Mouse (Mus musculus): Measurements from ENCODE around the gene Sox10. TPM values are rescaled to one million over a fixed set of nuclear protein-coding genes. Genes with fewer than 3 reads are reported as not detected.

The Sox10 gene
- polyA plus RNA-seq (2015; fragmentation: Nextera tagmentation; extraction: Ambion mirVana), result 1.7 and 1.9 TPM in 2 replicates

DNA sequence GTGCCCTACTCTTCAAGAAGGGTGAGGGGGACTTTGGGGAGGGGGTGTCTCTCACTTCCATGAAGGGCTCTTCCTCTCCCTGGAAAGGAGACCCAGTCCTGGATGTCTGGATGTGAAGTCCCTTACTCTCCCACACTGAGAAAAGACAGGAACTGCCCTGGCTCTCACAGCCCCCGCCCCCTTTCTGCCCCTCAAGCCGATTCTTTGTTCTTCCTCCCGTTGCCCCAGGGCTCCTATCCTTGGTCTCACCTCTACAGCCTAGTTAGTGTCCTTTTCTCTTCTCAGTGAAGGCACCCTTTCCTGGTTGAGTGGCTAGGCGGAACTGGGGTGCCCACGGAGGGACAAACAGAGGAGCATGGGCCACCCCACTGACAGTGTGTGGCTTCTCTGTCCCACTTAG lies at the start of gene Sox10:
TSS of gene Sox10 (minus strand) at position 101 of the 400 bp plus-strand sequence.
- ATAC-seq (replicated peaks), result no peak
- H3K9me3 ChIP-seq, result no peaks in the 10 kb centered on the region
- H3K9ac ChIP-seq (replicated peaks), result no peak within 1 kb of the TSS
- no peak within 1 kb of the TSS for H3K27ac ChIP-seq (replicated peaks)
- H3K4me1 ChIP-seq, result no peaks in the 10 kb centered on the region
- no peak within 1 kb of the TSS for H3K4me2 ChIP-seq (replicated peaks)
- H3K36me3 ChIP-seq, result no peaks in the 10 kb centered on the region
- WGBS, result 50% methylated on average over 5 of the region's 5 CpGs
- no peak within 1 kb of the TSS for H3K4me3 ChIP-seq
- peaks cover 43% of the 10 kb centered on the region for H3K27me3 ChIP-seq

- ATAC-seq (replicated peaks), result no peak
- Histone ChIP-seq H3K4me1 (no peaks in the 10 kb centered on the region), H3K9me3 (no peaks in the 10 kb centered on the region), H3K27ac (replicated peaks) (no peak overlapping the region), H3K4me2 (replicated peaks) (no peak overlapping the region), H3K9ac (replicated peaks) (no peak overlapping the region), H3K4me3 (no peak overlapping the region), H3K36me3 (no peaks in the 10 kb centered on the region), H3K27me3 (no peaks in the 10 kb centered on the region)
- 80% methylated on average over 6 of the region's 6 CpGs for WGBS
Observed at GRCm38 (mm10) chr15:79213591-79213990, 48.6 kb upstream of the Sox10 start.

GRCm38 (mm10) chr15:79212750-79213446 lies 47.9 kb upstream of the Sox10 start:
- H3K4me3 ChIP-seq, result no peak overlapping the region

DNA sequence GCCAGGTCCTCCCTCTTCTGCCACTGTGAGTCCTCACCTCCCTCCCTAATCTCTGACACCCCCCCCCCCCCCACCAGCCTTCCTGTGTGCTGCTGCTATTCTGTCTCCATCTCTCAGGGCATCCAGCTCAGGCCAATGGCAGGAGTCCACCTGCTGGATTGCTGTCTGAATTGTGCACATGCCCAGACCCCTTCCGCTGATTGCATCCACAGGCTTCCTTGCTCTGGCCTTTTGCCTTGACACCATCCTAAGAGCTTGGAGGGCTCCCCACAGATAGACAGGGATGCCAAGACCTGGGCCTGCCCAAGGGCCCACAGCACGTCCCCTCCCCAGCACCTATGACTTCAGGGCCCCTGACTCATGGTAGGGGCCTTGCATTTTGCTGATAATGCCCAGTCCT lies 45.3 kb upstream of the Sox10 start:
- H3K9me3 ChIP-seq, result no peaks in the 10 kb centered on the region
- no peak overlapping the region for H3K4me2 ChIP-seq (replicated peaks)
- H3K4me3 ChIP-seq, result no peak overlapping the region
- H3K9ac ChIP-seq (replicated peaks), result no peak overlapping the region
- H3K4me1 ChIP-seq, result no peaks in the 10 kb centered on the region
- no peak for ATAC-seq (replicated peaks)
- H3K27me3 ChIP-seq, result no peaks in the 10 kb centered on the region
- 80% methylated on average over 2 of the region's 2 CpGs for WGBS
- no peak overlapping the region for H3K27ac ChIP-seq (replicated peaks)
- no peaks in the 10 kb centered on the region for H3K36me3 ChIP-seq

More at GRCm38 (mm10) chr15:79212750-79213446, 47.9 kb upstream of the Sox10 start:
- Histone ChIP-seq H3K9me3 (no peaks in the 10 kb centered on the region), H3K27ac (replicated peaks) (no peak overlapping the region), H3K36me3 (no peaks in the 10 kb centered on the region), H3K9ac (replicated peaks) (no peak overlapping the region), H3K4me2 (replicated peaks) (no peak overlapping the region), H3K4me1 (no peaks in the 10 kb centered on the region), H3K27me3 (no peaks in the 10 kb centered on the region)
- ATAC-seq (replicated peaks), result no peak
- WGBS, result 83% methylated on average over 26 of the region's 26 CpGs

DNA sequence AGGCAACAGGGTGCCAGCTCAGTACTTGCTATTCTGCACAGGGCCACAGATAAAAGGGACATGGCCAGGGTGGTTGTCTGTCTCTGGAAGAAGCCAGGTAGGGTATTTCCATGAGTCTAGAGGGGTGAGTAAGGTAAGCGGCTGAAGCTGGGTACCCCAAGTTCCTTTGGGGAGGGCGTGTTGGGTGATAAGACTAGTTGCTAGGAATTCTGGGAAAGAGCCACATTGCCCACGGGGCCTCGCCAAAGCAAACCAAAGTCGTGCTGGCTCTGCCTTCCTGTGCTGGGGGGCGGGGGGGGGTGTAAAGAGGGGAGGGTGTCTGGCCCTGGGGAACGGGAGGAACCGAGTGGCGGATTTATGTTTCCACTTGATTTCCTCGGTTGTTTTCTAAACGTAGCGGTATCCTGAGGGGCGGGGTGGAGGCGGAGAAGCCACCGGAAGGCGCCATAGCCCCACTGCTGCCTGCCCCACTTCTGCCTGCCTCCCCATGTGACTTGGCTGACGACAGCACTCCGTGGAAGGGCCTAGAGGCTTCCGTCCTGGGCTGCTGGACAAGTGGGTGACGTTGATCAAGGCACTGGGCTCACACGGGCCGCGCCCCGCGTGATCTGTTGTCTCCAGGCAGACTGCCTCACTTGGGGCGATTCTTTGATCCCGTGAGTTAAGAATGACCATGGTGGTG lies 43.9 kb upstream of the Sox10 start:
- 79% methylated on average over 27 of the region's 27 CpGs for WGBS
- no peaks in the 10 kb centered on the region for H3K36me3 ChIP-seq
- no peaks in the 10 kb centered on the region for H3K9me3 ChIP-seq
- H3K9ac ChIP-seq (replicated peaks), result no peak overlapping the region
- no peaks in the 10 kb centered on the region for H3K27me3 ChIP-seq
- no peak for ATAC-seq (replicated peaks)
- no peaks in the 10 kb centered on the region for H3K4me1 ChIP-seq
- no peak overlapping the region for H3K4me2 ChIP-seq (replicated peaks)
- no peak overlapping the region for H3K27ac ChIP-seq (replicated peaks)
- no peak overlapping the region for H3K4me3 ChIP-seq

DNA sequence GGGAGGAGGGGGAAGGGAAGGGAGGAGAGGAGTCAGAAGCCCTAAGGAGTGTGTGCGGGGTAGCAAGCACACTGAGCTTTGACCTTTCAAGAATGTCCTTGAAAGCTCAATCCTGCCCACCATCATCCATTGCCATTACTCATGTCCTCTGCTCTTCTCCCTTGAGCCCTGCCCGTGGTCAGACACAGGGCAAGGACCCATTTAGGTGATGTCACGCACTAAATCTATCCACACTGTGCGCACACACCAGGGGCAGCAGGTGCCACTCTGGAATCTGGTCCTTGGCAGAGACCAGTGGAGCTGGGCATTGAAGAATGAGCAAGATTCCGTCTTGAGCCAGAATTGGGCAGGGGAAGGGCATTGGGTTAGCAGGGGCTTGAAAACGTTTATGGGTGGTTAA lies 43.2 kb upstream of the Sox10 start:
- H3K9ac ChIP-seq (replicated peaks), result no peak overlapping the region
- H3K27ac ChIP-seq (replicated peaks), result no peak overlapping the region
- no peaks in the 10 kb centered on the region for H3K4me1 ChIP-seq
- H3K4me3 ChIP-seq, result no peak overlapping the region
- 83% methylated on average over 6 of the region's 6 CpGs for WGBS
- no peak overlapping the region for H3K4me2 ChIP-seq (replicated peaks)
- no peak for ATAC-seq (replicated peaks)
- no peaks in the 10 kb centered on the region for H3K36me3 ChIP-seq
- no peaks in the 10 kb centered on the region for H3K9me3 ChIP-seq
- no peaks in the 10 kb centered on the region for H3K27me3 ChIP-seq

GRCm38 (mm10) chr15:79202575-79202974 lies 37.5 kb upstream of the Sox10 start:
- no peak overlapping the region for H3K4me2 ChIP-seq (replicated peaks)
- WGBS, result 50% methylated on average over 10 of the region's 10 CpGs
- ATAC-seq (replicated peaks), result peak; percentile 54
- peak overlapping the region; percentile 70 for H3K27ac ChIP-seq (replicated peaks)
- H3K36me3 ChIP-seq, result no peaks in the 10 kb centered on the region
- H3K9me3 ChIP-seq, result no peaks in the 10 kb centered on the region
- H3K27me3 ChIP-seq, result no peaks in the 10 kb centered on the region
- H3K4me1 ChIP-seq, result peaks cover 19% of the 10 kb centered on the region
- no peak overlapping the region for H3K9ac ChIP-seq (replicated peaks)
- H3K4me3 ChIP-seq, result no peak overlapping the region

DNA sequence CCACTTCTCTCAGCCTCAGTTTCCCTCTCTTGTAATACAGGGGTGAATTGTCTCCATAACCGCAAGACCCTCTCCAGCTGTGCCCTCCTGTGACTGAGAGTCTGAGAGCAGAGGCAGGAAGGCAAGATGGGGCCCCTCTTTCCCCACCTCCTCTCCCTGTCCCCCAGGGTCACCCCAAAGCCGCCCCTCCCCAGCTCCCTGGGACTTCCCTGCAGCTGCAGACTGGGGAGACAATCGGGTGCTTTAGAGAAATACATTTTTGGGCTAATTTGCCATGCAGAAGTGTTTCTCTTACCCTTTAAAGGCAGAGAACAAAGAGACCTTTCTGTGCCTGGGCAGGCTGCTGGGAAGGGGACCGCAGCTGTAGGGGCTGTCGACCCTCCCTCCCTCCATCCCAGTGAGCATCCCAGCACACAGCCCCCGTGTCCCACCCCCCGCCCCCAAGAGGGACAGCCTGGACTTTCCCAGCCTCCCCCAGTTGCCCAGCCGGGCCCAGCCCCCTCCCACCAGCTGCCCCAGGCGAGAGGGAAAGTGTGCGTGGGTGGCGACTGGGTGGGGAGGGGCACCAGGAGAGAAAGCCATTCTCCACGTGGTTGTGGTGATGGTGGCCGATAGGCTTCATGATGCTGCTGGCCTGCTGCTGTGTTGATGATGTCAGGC lies 36.6 kb upstream of the Sox10 start:
- Histone ChIP-seq H3K27me3 (no peaks in the 10 kb centered on the region), H3K9ac (replicated peaks) (0 out of 2 replicates have a peak overlapping the region, but pooled peaks have one; percentile 22), H3K4me3 (no peak overlapping the region), H3K27ac (replicated peaks) (peak overlapping the region; percentile 70), H3K4me2 (replicated peaks) (0 out of 2 replicates have a peak overlapping the region, but pooled peaks have one; percentile 24), H3K4me1 (peaks cover 19% of the 10 kb centered on the region), H3K36me3 (no peaks in the 10 kb centered on the region), H3K9me3 (no peaks in the 10 kb centered on the region)
- WGBS, result 10% methylated on average over 13 of the region's 13 CpGs
- ATAC-seq (replicated peaks), result peak; percentile 56

- ATAC-seq (replicated peaks), result no peak
Observed at GRCm38 (mm10) chr15:79199390-79199976, 34.4 kb upstream of the Sox10 start.

DNA sequence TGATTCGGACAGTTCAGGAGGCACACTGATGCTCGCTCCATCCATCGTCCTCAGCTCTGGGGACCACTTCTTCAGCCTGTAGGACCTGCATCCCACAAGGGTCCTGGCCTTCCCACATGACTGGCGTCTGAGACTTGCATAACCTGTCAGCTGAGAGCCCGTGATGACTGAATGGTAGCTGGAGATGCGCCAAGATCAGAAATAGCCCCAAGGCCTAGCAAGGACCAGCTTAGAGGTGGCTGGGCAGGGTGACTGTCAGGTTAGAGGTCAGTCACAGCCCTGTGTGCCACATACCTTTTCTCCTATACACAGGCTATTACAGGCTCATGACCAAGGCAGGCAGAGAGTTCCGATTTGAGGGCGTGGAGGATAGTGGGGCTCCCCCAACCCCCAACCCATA lies 30.5 kb upstream of the Sox10 start:
- Histone ChIP-seq H3K9me3 (no peaks in the 10 kb centered on the region), H3K36me3 (no peaks in the 10 kb centered on the region), H3K4me1 (peaks cover 26% of the 10 kb centered on the region), H3K4me2 (replicated peaks) (no peak overlapping the region), H3K27ac (replicated peaks) (no peak overlapping the region), H3K4me3 (no peak overlapping the region), H3K9ac (replicated peaks) (no peak overlapping the region), H3K27me3 (no peaks in the 10 kb centered on the region)
- WGBS, result 87% methylated on average over 8 of the region's 8 CpGs
- ATAC-seq (replicated peaks), result no peak

More at GRCm38 (mm10) chr15:79199390-79199976, 34.4 kb upstream of the Sox10 start:
- no peak overlapping the region for H3K4me3 ChIP-seq
- no peaks in the 10 kb centered on the region for H3K36me3 ChIP-seq
- no peak overlapping the region for H3K9ac ChIP-seq (replicated peaks)
- no peaks in the 10 kb centered on the region for H3K27me3 ChIP-seq
- no peak overlapping the region for H3K4me2 ChIP-seq (replicated peaks)
- H3K27ac ChIP-seq (replicated peaks), result no peak overlapping the region
- H3K4me1 ChIP-seq, result peaks cover 23% of the 10 kb centered on the region
- H3K9me3 ChIP-seq, result no peaks in the 10 kb centered on the region
- 93% methylated on average over 12 of the region's 12 CpGs for WGBS

DNA sequence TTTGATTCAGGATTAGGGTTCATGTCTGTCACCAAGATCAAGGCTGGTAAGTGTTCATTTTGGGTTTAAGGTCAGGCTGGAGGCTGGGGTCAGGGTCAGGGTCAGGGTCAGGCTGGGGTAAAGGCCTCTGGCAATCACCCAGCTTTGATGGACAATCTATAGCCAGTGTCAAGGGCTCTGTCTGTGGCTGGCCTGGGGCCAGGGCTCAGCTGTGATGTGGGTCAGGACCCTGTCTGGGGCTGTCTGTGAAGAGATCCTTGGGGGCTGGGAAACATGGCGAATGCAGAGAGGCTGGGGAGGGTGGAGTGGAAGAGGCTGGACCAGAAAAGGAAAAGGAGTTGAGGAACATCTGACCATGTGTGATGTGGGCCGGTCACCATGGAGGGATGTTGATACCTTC lies 29.9 kb upstream of the Sox10 start:
- H3K36me3 ChIP-seq, result no peaks in the 10 kb centered on the region
- ATAC-seq (replicated peaks), result no peak
- H3K9me3 ChIP-seq, result no peaks in the 10 kb centered on the region
- no peak overlapping the region for H3K27ac ChIP-seq (replicated peaks)
- H3K4me1 ChIP-seq, result peaks cover 26% of the 10 kb centered on the region
- H3K4me3 ChIP-seq, result no peak overlapping the region
- H3K4me2 ChIP-seq (replicated peaks), result no peak overlapping the region
- no peaks in the 10 kb centered on the region for H3K27me3 ChIP-seq
- no peak overlapping the region for H3K9ac ChIP-seq (replicated peaks)
- 88% methylated on average over 2 of the region's 2 CpGs for WGBS

- no peaks in the 10 kb centered on the region for H3K9me3 ChIP-seq
- peaks cover 26% of the 10 kb centered on the region for H3K4me1 ChIP-seq
- ATAC-seq (replicated peaks), result no peak
- H3K4me3 ChIP-seq, result no peak overlapping the region
- peak overlapping the region; percentile 95 for H3K27ac ChIP-seq (replicated peaks)
- 82% methylated on average over 9 of the region's 9 CpGs for WGBS
- no peaks in the 10 kb centered on the region for H3K27me3 ChIP-seq
- H3K4me2 ChIP-seq (replicated peaks), result no peak overlapping the region
- no peak overlapping the region for H3K9ac ChIP-seq (replicated peaks)
- no peaks in the 10 kb centered on the region for H3K36me3 ChIP-seq
Observed at GRCm38 (mm10) chr15:79194048-79194447, 29.0 kb upstream of the Sox10 start.
